Mouse (Mus musculus): Measurements from ENCODE around the gene Bbof1.

GRCm38 (mm10) chr12:84429825-84430224 is 21.0 kb downstream of the Bbof1 start:
- TF ChIP-seq CTCF (IDR thresholded peaks at IDR 0.05; ENCODE audit: extremely low read depth, insufficient read depth, low read length): no peak
- no peak for TF ChIP-seq POLR2A (IDR thresholded peaks at IDR 0.05; ENCODE audit: extremely low read depth, insufficient read depth, low read length)
